ENCODE assay signal across 11 mouse cellular contexts in genomic region chr10:40249625-40250024, GRCm38 (mm10). TPM values are rescaled to one million over a fixed set of nuclear protein-coding genes. Genes with fewer than 3 reads are reported as not detected.
DNase-seq lines count a peak whose midpoint lies in the region; ATAC-seq and TF ChIP-seq lines count a peak whose summit lies in the region.
"Had no signal": no experiment of that assay in that cellular context is flagged by ENCODE, and none has a peak within 500 bp of the region (broad histone marks: within the 10 kb centered on the region; RNA-seq: fewer than 3 reads in every experiment).

No protein-coding gene starts in this region.

- H3K36me3 ChIP-seq in hindbrain, embryonic 14.5 days (replicated peaks; ENCODE audit: control insufficient read depth, insufficient read depth), result peaks cover 68% of the 10 kb centered on the region
- peaks cover 64% of the 10 kb centered on the region for H3K36me3 ChIP-seq in hindbrain, embryonic 13.5 days
- H3K36me3 ChIP-seq in megakaryocyte, embryonic 14.5 days (replicated peaks; ENCODE audit: low read length), result peaks cover 68% of the 10 kb centered on the region
- peaks cover 2 to 26% of the 10 kb centered on the region in 2 experiments for H3K36me3 ChIP-seq in MEL (ENCODE audit: control insufficient read depth in 1 of 2, insufficient read depth in 2 of 2, low read length in 2 of 2)

- no peak for TF ChIP-seq EP300 in MEL (IDR thresholded peaks at IDR 0.05; ENCODE audit: low read depth in 1 of 2, low read length in 2 of 2)

- no peak overlapping the region for H3K4me2 ChIP-seq in hindbrain, embryonic 14.5 days (replicated peaks)
- H3K4me2 ChIP-seq in hindbrain, embryonic 13.5 days, result no peak overlapping the region
- H3K4me2 ChIP-seq: heart, embryonic 12.5 days; limb, embryonic 15.5 days had no signal

- DNase-seq in hindbrain, embryonic 14.5 days (ENCODE audit: low spot score), result peak; percentile 40
- peak; percentile 37 for DNase-seq in MEL (ENCODE audit: low read depth, low spot score)
- peak; percentile 46 for DNase-seq in thymus, postnatal 0 days (ENCODE audit: low spot score)
- no peak for DNase-seq in lung, adult 18-20 months
- DNase-seq in gastrocnemius, postnatal 14 days, result no peak
- DNase-seq: cerebellum, postnatal 36 days had no signal

- H3K9me3 ChIP-seq in hindbrain, embryonic 14.5 days (ENCODE audit: control insufficient read depth, low read length), result no peaks in the 10 kb centered on the region
- H3K9me3 ChIP-seq in hindbrain, embryonic 13.5 days, result no peaks in the 10 kb centered on the region
- no peaks in the 10 kb centered on the region for H3K9me3 ChIP-seq in megakaryocyte, embryonic 14.5 days
- H3K9me3 ChIP-seq in MEL (replicated peaks; ENCODE audit: insufficient read depth, low read length), result no peaks in the 10 kb centered on the region
- H3K9me3 ChIP-seq: heart, embryonic 12.5 days; limb, embryonic 15.5 days had no signal

- peak in 1 of 3 experiments; percentile 6; a peak in 1 of 6 replicates for TF ChIP-seq CTCF in MEL (IDR thresholded peaks at IDR 0.05 in 2 of 3, conservative IDR thresholded peaks at IDR 0.05 in 1 of 3; ENCODE audit: control insufficient read depth in 1 of 3, insufficient read depth in 1 of 3, low read depth in 2 of 3, low read length in 3 of 3, poor library complexity in 1 of 3, severe bottlenecking in 1 of 3)

- H3K79me2 ChIP-seq in MEL (ENCODE audit: control insufficient read depth, insufficient read depth, low read length, poor library complexity), result peaks cover 17% of the 10 kb centered on the region

- no peak for ATAC-seq in hindbrain, embryonic 14.5 days (ENCODE audit: low FRiP score)
- ATAC-seq in hindbrain, embryonic 13.5 days (ENCODE audit: low FRiP score), result no peak
- ATAC-seq in megakaryocyte, adult 5-6 weeks (ENCODE audit: poor library complexity, severe bottlenecking), result no peak

- 93% methylated on average over 9 of the region's 9 CpGs for WGBS in hindbrain, embryonic 14.5 days
- 92% methylated on average over 9 of the region's 9 CpGs for WGBS in hindbrain, embryonic 13.5 days

- no peak for TF ChIP-seq POLR2A in MEL (IDR thresholded peaks at IDR 0.05; ENCODE audit: control insufficient read depth in 1 of 2, insufficient read depth in 1 of 2, low read depth in 1 of 2, low read length in 2 of 2, poor library complexity in 1 of 2)

- no peak overlapping the region for H3K4me3 ChIP-seq in hindbrain, embryonic 14.5 days (replicated peaks; ENCODE audit: low read length)
- no peak overlapping the region for H3K4me3 ChIP-seq in hindbrain, embryonic 13.5 days
- peak overlapping the region; percentile 36 for H3K4me3 ChIP-seq in megakaryocyte, embryonic 14.5 days (replicated peaks)
- H3K4me3 ChIP-seq in MEL (ENCODE audit: control insufficient read depth in 1 of 2, insufficient read depth in 1 of 2, low read depth in 2 of 2, low read length in 2 of 2), result no peak overlapping the region
- H3K4me3 ChIP-seq: heart, embryonic 12.5 days; limb, embryonic 15.5 days had no signal

- no peak for TF ChIP-seq RAD21 in MEL (IDR thresholded peaks at IDR 0.05; ENCODE audit: low read depth, low read length)

- intact Hi-C loops in gastrocnemius, postnatal 14 days (cut with DNase I; ENCODE audit: low total_unique reads), result no loop called here

- no peak overlapping the region for H3K9ac ChIP-seq in hindbrain, embryonic 14.5 days
- no peak overlapping the region for H3K9ac ChIP-seq in hindbrain, embryonic 13.5 days
- no peak overlapping the region for H3K9ac ChIP-seq in MEL (ENCODE audit: control insufficient read depth, low read depth, low read length, poor library complexity, severe bottlenecking)
- H3K9ac ChIP-seq: heart, embryonic 12.5 days; limb, embryonic 15.5 days had no signal

- H3K27me3 ChIP-seq in hindbrain, embryonic 14.5 days (ENCODE audit: control insufficient read depth, insufficient read depth, low read length), result no peaks in the 10 kb centered on the region
- no peaks in the 10 kb centered on the region for H3K27me3 ChIP-seq in hindbrain, embryonic 13.5 days
- no peaks in the 10 kb centered on the region for H3K27me3 ChIP-seq in megakaryocyte, embryonic 14.5 days (replicated peaks)
- H3K27me3 ChIP-seq in MEL (ENCODE audit: control insufficient read depth in 1 of 2, insufficient read depth in 2 of 2, low read length in 2 of 2), result no peaks in the 10 kb centered on the region
- H3K27me3 ChIP-seq: heart, embryonic 12.5 days; limb, embryonic 15.5 days had no signal

- no peak overlapping the region for H3K27ac ChIP-seq in hindbrain, embryonic 14.5 days
- no peak overlapping the region for H3K27ac ChIP-seq in hindbrain, embryonic 13.5 days
- H3K27ac ChIP-seq in MEL (ENCODE audit: control insufficient read depth, low read depth, low read length), result no peak overlapping the region
- H3K27ac ChIP-seq: limb, embryonic 15.5 days had no signal

- peaks cover 16% of the 10 kb centered on the region for H3K4me1 ChIP-seq in hindbrain, embryonic 14.5 days (replicated peaks; ENCODE audit: control insufficient read depth, insufficient read depth, low read length)
- peaks cover 16% of the 10 kb centered on the region for H3K4me1 ChIP-seq in hindbrain, embryonic 13.5 days (replicated peaks)
- peaks cover 44% of the 10 kb centered on the region for H3K4me1 ChIP-seq in megakaryocyte, embryonic 14.5 days
- peaks cover 8 to 27% of the 10 kb centered on the region in 2 experiments for H3K4me1 ChIP-seq in MEL (ENCODE audit: control insufficient read depth in 1 of 2, insufficient read depth in 2 of 2, low read length in 2 of 2)
- H3K4me1 ChIP-seq: heart, embryonic 12.5 days had no signal

TF ChIP-seq in MEL, 35 proteins besides CTCF, POLR2A, EP300 and RAD21 (continues in another document):
- TF ChIP-seq ZMIZ1 (IDR thresholded peaks at IDR 0.05; ENCODE audit: low read depth, low read length) (no peak), MYC (IDR thresholded peaks at IDR 0.05; ENCODE audit: low read depth, low read length) (no peak), GATA1 (IDR thresholded peaks at IDR 0.05; ENCODE audit: low read depth, low read length) (no peak), UBTF (IDR thresholded peaks at IDR 0.05; ENCODE audit: borderline replicate concordance, insufficient read depth, low read depth, low read length) (no peak), SIN3A (IDR thresholded peaks at IDR 0.05; ENCODE audit: low read length) (no peak), MXI1 (IDR thresholded peaks at IDR 0.05; ENCODE audit: low read depth, low read length) (no peak), TBP (IDR thresholded peaks at IDR 0.05; ENCODE audit: low read depth, low read length) (no peak), HCFC1 (IDR thresholded peaks at IDR 0.05; ENCODE audit: low read depth, low read length) (no peak), MYB (IDR thresholded peaks at IDR 0.05; ENCODE audit: low read depth, low read length) (no peak), POLR2AphosphoS2 (IDR thresholded peaks at IDR 0.05; ENCODE audit: low read length) (no peak), KAT2A (conservative IDR thresholded peaks at IDR 0.05; ENCODE audit: low read depth, low read length) (no peak), E2F4 (IDR thresholded peaks at IDR 0.05; ENCODE audit: borderline replicate concordance, low read depth, low read length) (no peak), RCOR1 (IDR thresholded peaks at IDR 0.05; ENCODE audit: low read depth, low read length) (no peak), ZNF384 (IDR thresholded peaks at IDR 0.05; ENCODE audit: low read depth, low read length) (no peak), CHD1 (IDR thresholded peaks at IDR 0.05; ENCODE audit: low read depth, low read length) (no peak), TAL1 (IDR thresholded peaks at IDR 0.05; ENCODE audit: low read length) (no peak), USF1 (IDR thresholded peaks at IDR 0.05; ENCODE audit: low read depth, low read length) (no peak)

RNA-seq across cellular contexts. Expression of gene Rpf2, which starts 2.8 kb away (rescaled TPM):
- polyA plus RNA-seq in hindbrain, embryonic 14.5 days (2014; fragmentation: Nextera tagmentation; extraction: Ambion mirVana), result 70.8 and 74.7 TPM in 2 replicates
- 72.6 and 81.7 TPM in 2 replicates for polyA plus RNA-seq in hindbrain, embryonic 13.5 days (2015; fragmentation: Nextera tagmentation; extraction: Ambion mirVana)
- 1.3 TPM in 1 of 2 replicates, not detected in the other for polyA plus RNA-seq in megakaryocyte, embryonic 14.5 days (2012; ENCODE audit: insufficient read depth, low replicate concordance)
- total RNA-seq in megakaryocyte, adult 5-6 weeks (2015), result 56.7 and 57.2 TPM in 2 replicates
- total RNA-seq in megakaryocyte, adult 5-6 weeks (2017), result 81.2 and 104 TPM in 2 replicates
- 104 and 122 TPM in 2 replicates for total RNA-seq in MEL (2012; rRNA removed)
- 10 to 100 TPM in 1 of 2 experiments, not detected in 1; 92.8 TPM for polyA plus RNA-seq in MEL (2012; ENCODE audit: insufficient read depth in 1 of 2, insufficient read length in 2 of 2, low read depth in 1 of 2, low replicate concordance in 2 of 2, missing spikeins in 1 of 2)
- polyA plus RNA-seq in thymus, postnatal 0 days (2015; fragmentation: Nextera tagmentation; extraction: Ambion mirVana), result 94.7 and 98.0 TPM in 2 replicates
- 10 to 100 TPM; 16.2 to 19.2 TPM for total RNA-seq in gastrocnemius, postnatal 14 days (2021)

RNA-seq across cellular contexts. Expression of gene Gtf3c6, which starts 8.3 kb away (rescaled TPM):
- 71.7 and 73.7 TPM in 2 replicates for polyA plus RNA-seq in hindbrain, embryonic 14.5 days (2014; fragmentation: Nextera tagmentation; extraction: Ambion mirVana)
- 102 and 105 TPM in 2 replicates for polyA plus RNA-seq in hindbrain, embryonic 13.5 days (2015; fragmentation: Nextera tagmentation; extraction: Ambion mirVana)
- polyA plus RNA-seq in megakaryocyte, embryonic 14.5 days (2012; ENCODE audit: insufficient read depth, low replicate concordance), result 7.4 and 17.2 TPM in 2 replicates
- total RNA-seq in megakaryocyte, adult 5-6 weeks (2015), result 48.3 and 50.2 TPM in 2 replicates
- 118 and 147 TPM in 2 replicates for total RNA-seq in megakaryocyte, adult 5-6 weeks (2017)
- 41.6 and 42.0 TPM in 2 replicates for total RNA-seq in MEL (2012; rRNA removed)
- polyA plus RNA-seq in MEL (2012; ENCODE audit: insufficient read depth in 1 of 2, insufficient read length in 2 of 2, low read depth in 1 of 2, low replicate concordance in 2 of 2, missing spikeins in 1 of 2), result 10 to 100 TPM in 1 of 2 experiments, not detected in 1; 56.6 TPM
- polyA plus RNA-seq in thymus, postnatal 0 days (2015; fragmentation: Nextera tagmentation; extraction: Ambion mirVana), result 69.9 and 74.1 TPM in 2 replicates
- 10 to 100 TPM; 19.1 to 21.5 TPM for total RNA-seq in gastrocnemius, postnatal 14 days (2021)

RNA-seq across cellular contexts. Expression of gene Amd1, which starts 52.4 kb away (rescaled TPM):
- polyA plus RNA-seq in hindbrain, embryonic 14.5 days (2014; fragmentation: Nextera tagmentation; extraction: Ambion mirVana), result 47.5 and 57.4 TPM in 2 replicates
- polyA plus RNA-seq in hindbrain, embryonic 13.5 days (2015; fragmentation: Nextera tagmentation; extraction: Ambion mirVana), result 40.4 and 43.3 TPM in 2 replicates
- polyA plus RNA-seq in megakaryocyte, embryonic 14.5 days (2012; ENCODE audit: insufficient read depth, low replicate concordance), result 0.79 and 10.4 TPM in 2 replicates
- 62.7 and 67.7 TPM in 2 replicates for total RNA-seq in megakaryocyte, adult 5-6 weeks (2015)
- 76.9 and 77.4 TPM in 2 replicates for total RNA-seq in megakaryocyte, adult 5-6 weeks (2017)
- 84.7 and 102 TPM in 2 replicates for total RNA-seq in MEL (2012; rRNA removed)
- 10 to 100 TPM in 1 of 2 experiments, not detected in 1; 81.2 TPM for polyA plus RNA-seq in MEL (2012; ENCODE audit: insufficient read depth in 1 of 2, insufficient read length in 2 of 2, low read depth in 1 of 2, low replicate concordance in 2 of 2, missing spikeins in 1 of 2)
- polyA plus RNA-seq in thymus, postnatal 0 days (2015; fragmentation: Nextera tagmentation; extraction: Ambion mirVana), result 40.1 and 40.3 TPM in 2 replicates
- total RNA-seq in gastrocnemius, postnatal 14 days (2021), result 10 to 100 TPM; 20.7 to 24.8 TPM

Comparison
In these comparisons a context has a peak if more than half of its experiments do, and no peak if none do; other contexts are left out.
1. DNase-seq: peak in hindbrain, embryonic 14.5 days (single experiment), MEL (single experiment) and thymus, postnatal 0 days (single experiment); none in lung, adult 18-20 months (0 of 2) and gastrocnemius, postnatal 14 days (single experiment).
2. RNA of gene Rpf2, which starts 2.8 kb away (polyA plus RNA-seq): 94.7 to 98.0 TPM in thymus, postnatal 0 days, 92.8 TPM in MEL, 72.6 to 81.7 TPM in hindbrain, embryonic 13.5 days and 70.8 to 74.7 TPM in hindbrain, embryonic 14.5 days; 1.3 TPM in megakaryocyte, embryonic 14.5 days; every median in the first group is over 10 times any median in the second.